Comparison of ENCODE assay signal across 17 mouse cellular contexts in genomic region chr8:85459582-85459981, GRCm38 (mm10).
"Had no signal": no experiment of that assay in that cellular context is flagged by ENCODE, and none has a peak within 500 bp of the region (broad histone marks: within the 10 kb centered on the region; RNA-seq: fewer than 3 reads in every experiment).

No protein-coding gene starts in this region.

- H3K36me3 ChIP-seq: limb, embryonic 13.5 days; midbrain, embryonic 12.5 days; neural tube, embryonic 13.5 days had no signal

- H3K4me1 ChIP-seq: limb, embryonic 13.5 days; midbrain, embryonic 12.5 days; neural tube, embryonic 13.5 days had no signal

- H3K27ac ChIP-seq: kidney, postnatal 0 days; limb, embryonic 13.5 days; midbrain, embryonic 12.5 days; neural tube, embryonic 13.5 days had no signal

- ATAC-seq: inflammation-experienced regulatory T-cells, adult 6 months; intestine, postnatal 0 days; midbrain, embryonic 16.5 days had no signal

- DNase-seq: kidney, adult 8-10 months; kidney, postnatal 36 days; left cerebral cortex, postnatal 4 days; lung, adult 18-20 months; retina, postnatal 1 day; right cerebral cortex, postnatal 4 days; spleen, adult 18-20 months; thymus, adult 2 months; thymus, postnatal 25 days had no signal

- H3K27me3 ChIP-seq: limb, embryonic 13.5 days; megakaryocyte, embryonic 14.5 days; midbrain, embryonic 12.5 days; neural tube, embryonic 13.5 days had no signal

- H3K4me2 ChIP-seq: limb, embryonic 13.5 days; midbrain, embryonic 12.5 days; neural tube, embryonic 13.5 days had no signal

- H3K9me3 ChIP-seq: limb, embryonic 13.5 days; megakaryocyte, embryonic 14.5 days; midbrain, embryonic 12.5 days; neural tube, embryonic 13.5 days had no signal

- H3K9ac ChIP-seq: limb, embryonic 13.5 days; midbrain, embryonic 12.5 days; neural tube, embryonic 13.5 days had no signal

- H3K4me3 ChIP-seq: limb, embryonic 13.5 days; megakaryocyte, embryonic 14.5 days; midbrain, embryonic 12.5 days; neural tube, embryonic 13.5 days had no signal
